Mouse (Mus musculus) MEL (cell line): ENCODE data around the gene Rabep1.

Experiments used
- BHLHE40 ChIP-seq: IDR thresholded peaks from 2 replicates; pipeline ENCODE4 v1.6.1; 2012; ENCODE audit warnings: low read depth, mild to moderate bottlenecking, inconsistent platforms, low read length, improper control_type of control experiment, borderline replicate concordance
- CTCF ChIP-seq, 3 experiments: IDR thresholded peaks in 2 of 3; conservative IDR thresholded peaks in 1 of 3; 2 replicates each; pipeline ENCODE4 v1.5.1; 2011 to 2012; ENCODE audit warnings: low read length in 3 of 3, low read depth in 2 of 3, mild to moderate bottlenecking in 2 of 3, improper control_type of control experiment in 1 of 3, inconsistent platforms in 1 of 3, mixed read lengths in 1 of 3, moderate library complexity in 1 of 3; ENCODE audit not compliant: control insufficient read depth in 1 of 3, insufficient read depth in 1 of 3, poor library complexity in 1 of 3, severe bottlenecking in 1 of 3
- EP300 ChIP-seq, 2 experiments: IDR thresholded peaks; 2 replicates each; pipeline ENCODE4 v1.6.1; 2011; ENCODE audit warnings: improper control_type of control experiment in 2 of 2, low read length in 2 of 2, low read depth in 1 of 2, mild to moderate bottlenecking in 1 of 2
- GATA1 ChIP-seq: IDR thresholded peaks from 2 replicates; pipeline ENCODE4 v1.6.1; 2011; ENCODE audit warnings: low read depth, low read length, improper control_type of control experiment
- POLR2A ChIP-seq, 2 experiments: IDR thresholded peaks; 2 replicates each; pipeline ENCODE4 v1.6.1; 2011 to 2012; ENCODE audit warnings: low read length in 2 of 2, mild to moderate bottlenecking in 2 of 2, control low read depth in 1 of 2, improper control_type of control experiment in 1 of 2, low read depth in 1 of 2, moderate library complexity in 1 of 2; ENCODE audit not compliant: control insufficient read depth in 1 of 2, insufficient read depth in 1 of 2, poor library complexity in 1 of 2

DNA sequence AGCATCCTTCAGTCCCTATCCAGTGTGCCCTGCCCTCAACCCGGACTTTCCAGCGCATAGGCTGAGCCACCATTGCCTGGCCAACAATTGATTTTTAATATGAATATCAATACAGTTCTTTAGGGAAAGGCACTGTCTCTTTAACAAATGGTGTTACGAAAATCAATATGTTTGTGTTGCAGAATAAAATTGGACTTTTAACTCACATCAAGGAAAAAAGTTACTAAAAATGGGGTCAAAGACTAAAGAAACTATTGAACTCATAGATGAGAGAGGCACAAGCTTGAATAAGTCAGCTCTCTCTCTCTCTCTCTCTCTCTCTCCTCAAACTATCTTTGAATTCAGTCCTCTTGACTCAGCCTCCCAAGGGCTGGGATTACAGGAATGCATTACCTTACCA, 7.5 kb upstream of the Rabep1 start:
- TF ChIP-seq EP300 (IDR thresholded peaks at IDR 0.05; ENCODE audit: low read depth in 1 of 2, low read length in 2 of 2) (no peak), POLR2A (IDR thresholded peaks at IDR 0.05; ENCODE audit: control insufficient read depth in 1 of 2, insufficient read depth in 1 of 2, low read depth in 1 of 2, low read length in 2 of 2, poor library complexity in 1 of 2) (no peak), BHLHE40 (no peak), GATA1 (no peak), CTCF (IDR thresholded peaks at IDR 0.05 in 2 of 3, conservative IDR thresholded peaks at IDR 0.05 in 1 of 3; ENCODE audit: control insufficient read depth in 1 of 3, insufficient read depth in 1 of 3, low read depth in 2 of 3, low read length in 3 of 3, poor library complexity in 1 of 3, severe bottlenecking in 1 of 3) (no peak)
